Mouse (Mus musculus) thymus, postnatal 25 days (tissue): ENCODE measurements around the gene C1qtnf6.
A peak's percentile ranks its signal among the peaks of the same experiment; 100 is the strongest.

Source experiments
- DNase-seq: peaks from one replicate; pipeline ENCODE4 v3.0.0; 2022

The C1qtnf6 gene

DNA sequence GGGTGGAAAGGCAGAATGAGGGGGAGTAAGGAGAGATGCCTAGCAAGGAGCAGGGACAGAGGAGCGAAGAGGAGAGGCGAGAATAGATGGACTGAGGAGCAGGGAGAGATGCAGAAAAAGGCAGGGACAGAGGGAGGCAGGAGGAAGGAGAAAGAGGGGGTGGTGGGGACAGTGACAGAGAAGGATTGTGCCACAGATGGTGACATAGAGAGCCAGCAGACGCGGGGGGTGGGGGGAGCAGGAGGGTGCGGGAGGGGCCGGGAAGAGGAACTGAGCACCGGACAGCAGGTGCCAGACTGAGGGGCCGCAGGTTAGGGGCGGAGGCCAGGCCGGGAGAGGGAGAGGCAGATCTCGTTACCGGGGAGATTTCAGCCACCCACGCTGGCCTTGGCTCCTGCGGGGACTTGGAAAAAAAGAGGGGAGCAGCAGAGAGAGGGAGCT lies 13.4 kb upstream of the C1qtnf6 start, which contains the start of gene Sstr3:
Sstr3 (minus strand) TSS at position 125 of the 441 bp plus-strand sequence.
- DNase-seq = no peak

DNA sequence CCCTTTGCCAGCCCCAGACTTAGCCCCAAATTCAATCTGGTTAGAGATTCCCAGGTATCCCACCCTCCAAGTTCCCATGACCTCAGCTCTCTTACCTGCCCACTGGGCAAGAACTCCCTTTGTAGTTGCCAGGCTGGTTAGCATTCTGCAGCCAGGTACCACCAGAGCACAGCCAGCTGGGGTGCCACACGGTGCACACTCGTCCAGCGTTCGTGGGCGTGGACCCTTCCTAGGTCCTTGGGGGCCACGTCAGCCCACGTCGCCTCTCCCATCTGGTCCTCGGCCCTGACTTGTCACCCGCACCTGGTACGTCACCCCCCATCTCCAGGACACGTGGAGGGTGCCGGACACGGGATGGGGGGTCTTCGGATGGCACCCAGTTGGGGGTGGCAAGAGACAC lies 12.8 kb upstream of the C1qtnf6 start:
- no peak for DNase-seq

DNA sequence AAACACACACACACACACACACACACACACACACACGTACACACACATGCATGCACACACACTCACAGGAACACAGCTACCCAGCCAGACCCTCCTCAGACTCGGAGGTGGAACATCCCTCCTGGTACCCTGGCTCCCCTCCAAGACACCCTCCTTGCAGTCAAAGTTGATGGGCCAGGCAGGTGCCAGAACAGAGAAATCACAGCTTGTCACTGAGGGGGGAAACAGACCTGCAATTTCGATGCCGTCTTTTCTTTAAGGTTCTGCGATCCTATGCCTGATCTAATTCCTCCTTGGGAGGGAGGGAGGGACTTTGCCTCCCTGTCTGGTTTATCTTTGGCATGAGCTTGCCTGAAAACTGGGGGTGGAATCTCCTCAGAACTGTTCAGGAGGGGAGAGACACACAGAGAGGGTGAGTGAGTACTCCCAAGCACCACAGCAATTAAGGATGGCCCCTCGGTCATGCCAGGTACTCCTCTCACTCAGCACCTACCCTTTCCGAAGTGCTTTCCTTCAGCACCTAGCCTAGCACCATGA lies 11.6 kb upstream of the C1qtnf6 start:
- DNase-seq = no peak

DNA sequence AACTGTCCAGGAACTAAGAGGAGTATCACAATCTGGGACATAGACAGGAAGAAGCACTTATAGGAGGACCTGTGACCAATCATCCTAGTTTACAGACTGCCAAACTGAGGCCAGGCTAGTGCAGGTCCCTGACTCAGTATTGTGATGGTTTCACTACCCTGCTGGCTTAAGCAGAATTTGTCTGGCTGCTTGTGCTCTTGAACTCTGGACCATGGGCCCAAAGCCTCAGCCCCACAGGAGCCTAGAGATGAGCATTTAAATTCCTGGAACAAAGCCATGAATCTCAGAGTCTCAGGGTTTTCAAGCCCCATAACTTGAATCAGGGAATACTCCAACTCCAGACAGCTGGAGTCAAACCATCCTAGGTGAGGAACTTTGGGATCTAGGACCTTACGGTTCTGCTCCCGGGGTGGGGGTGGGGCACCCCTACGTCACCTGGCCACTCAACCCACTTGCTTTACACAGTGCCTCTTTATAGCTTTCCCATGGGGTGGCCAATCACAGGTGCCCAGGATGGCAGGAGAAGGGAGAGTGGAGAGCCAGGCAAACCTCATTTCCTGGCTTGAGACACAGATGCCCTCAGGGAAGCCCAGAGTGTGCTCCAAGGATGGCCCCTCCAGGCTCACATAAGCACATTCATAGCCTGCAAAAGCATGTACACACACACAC lies 11.0 kb upstream of the C1qtnf6 start:
- no peak for DNase-seq

DNA sequence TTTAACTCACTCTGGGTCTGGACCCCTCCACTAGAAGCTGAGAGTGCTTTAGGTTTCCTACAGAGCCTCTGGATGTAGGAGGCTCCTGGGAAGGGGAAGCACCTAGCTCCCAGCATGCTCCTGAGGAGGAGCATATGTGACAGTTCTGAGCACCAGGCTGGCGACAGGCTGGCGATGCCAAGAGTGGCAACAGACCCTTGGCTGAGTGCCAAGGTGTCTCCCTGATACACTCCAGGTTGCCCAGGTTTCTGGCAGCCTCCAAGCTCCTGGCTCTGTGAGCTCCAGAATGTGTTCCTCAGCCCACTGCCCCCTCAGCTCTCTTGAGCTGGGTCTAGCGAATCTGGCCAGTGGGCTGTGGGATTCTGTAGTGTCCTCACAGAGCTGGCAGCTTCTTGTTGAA lies 10.4 kb upstream of the C1qtnf6 start:
- no peak for DNase-seq

DNA sequence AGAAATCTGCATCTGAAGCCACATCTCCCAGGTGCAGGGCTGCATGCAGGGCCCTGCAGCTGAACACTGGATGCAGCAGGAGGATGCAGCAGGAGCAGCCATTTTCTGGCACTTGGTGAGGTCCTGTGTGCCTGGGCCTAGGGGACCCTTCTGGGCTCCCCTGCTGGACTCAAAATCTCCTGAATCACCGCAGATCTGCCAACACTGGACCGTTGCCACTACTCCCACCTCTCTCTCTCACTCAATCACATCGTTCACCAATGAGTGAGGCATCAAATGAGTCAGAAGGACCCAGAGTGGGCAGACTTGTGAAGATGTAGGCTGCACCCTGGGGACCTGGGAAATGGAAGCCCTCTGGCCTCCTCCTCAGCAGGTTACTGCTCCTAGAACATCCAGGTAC lies 9.8 kb upstream of the C1qtnf6 start:
- no peak for DNase-seq

DNA sequence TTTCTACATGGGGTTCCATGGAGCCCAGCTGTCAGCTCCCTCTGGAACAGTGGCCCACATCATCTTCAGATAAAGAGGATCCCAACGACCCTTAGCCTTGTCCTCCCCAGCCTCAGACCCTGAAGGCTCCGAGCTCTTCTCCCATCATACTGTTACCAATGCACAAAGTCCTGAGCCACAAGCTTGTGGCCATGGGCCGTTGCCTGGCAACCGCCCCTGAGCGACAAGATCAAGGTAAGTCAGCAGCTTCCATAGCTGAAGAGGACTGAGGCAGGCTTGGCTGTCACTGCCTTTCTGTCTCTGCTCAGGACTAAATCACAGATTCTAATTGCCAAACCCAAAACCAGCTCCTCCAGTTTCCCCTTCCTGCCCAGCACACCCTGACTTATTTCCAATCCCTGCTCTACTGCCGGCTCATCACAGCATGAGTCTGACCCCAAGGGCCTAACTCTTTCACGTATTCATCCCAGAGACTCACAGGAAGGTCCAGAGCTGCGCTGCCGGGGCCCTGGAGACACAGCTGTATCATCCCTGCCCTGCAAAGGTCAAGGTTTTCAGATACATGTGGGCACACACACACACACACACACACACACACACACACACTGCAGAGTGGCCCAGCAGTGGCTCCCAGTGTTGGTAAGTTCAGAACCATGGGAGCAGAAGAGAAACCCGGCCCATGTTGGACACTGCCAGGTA lies 4.7 kb upstream of the C1qtnf6 start:
- no peak for DNase-seq

DNA sequence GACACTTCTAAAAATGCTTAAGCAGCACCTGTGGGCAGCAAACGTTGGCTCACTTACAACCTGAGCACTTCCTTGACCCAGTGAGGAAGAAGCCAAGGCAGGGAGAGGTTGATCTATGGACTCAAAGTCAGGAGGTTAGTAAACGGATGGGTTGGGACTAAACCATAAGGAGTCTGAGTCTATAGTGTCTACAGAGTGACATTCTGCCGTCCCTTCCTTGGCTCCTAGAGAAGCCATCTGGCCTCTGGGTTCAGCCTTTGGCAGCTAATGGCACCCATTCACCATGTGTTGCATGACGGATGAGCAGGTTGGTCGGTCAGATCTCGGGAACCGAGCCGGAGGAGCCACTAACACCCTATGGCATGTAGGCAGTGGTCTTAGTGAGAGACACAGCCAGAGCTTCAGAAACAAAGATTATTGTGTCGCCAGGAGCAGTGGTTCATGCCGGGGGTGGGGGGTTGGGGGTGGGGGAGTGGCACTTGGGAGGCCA lies 2.2 kb upstream of the C1qtnf6 start:
- no peak for DNase-seq

DNA sequence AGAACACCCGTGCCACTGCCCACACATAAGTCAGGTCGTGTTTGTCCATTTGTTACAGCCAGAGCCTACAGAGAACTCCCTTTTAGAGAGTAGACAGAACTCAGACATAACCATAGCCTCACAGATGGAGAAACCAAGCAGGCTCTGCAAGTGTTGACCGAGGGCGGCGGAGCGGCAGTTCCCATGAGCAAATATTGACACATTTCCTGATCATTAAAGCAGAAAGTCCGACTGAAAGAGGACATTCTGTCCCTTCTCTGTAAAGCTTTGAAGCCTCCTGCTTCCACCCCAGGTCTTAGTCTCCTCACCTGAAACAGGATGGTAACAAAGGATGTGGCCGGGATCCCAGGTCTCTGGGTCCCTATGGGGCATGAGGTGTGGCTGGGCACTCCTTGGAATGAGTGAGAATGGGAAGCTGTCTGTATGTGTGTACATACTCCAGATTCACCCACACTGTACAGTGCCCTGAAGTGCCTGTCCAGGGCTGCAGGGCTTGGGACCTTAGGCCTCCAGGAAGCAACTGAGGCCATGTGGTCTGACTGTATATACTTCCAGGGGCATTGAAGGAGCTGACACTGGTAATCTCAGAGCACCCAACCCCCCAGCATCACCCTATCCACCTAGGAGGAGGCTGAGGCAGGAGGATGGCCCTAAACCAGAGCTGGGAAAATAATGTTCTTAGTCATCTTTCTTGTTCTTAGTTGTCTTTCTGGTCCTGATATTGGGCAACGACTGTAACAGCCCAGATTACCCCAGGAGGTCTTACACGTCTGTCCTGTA lies 1.5 kb upstream of the C1qtnf6 start:
- DNase-seq = no peak

DNA sequence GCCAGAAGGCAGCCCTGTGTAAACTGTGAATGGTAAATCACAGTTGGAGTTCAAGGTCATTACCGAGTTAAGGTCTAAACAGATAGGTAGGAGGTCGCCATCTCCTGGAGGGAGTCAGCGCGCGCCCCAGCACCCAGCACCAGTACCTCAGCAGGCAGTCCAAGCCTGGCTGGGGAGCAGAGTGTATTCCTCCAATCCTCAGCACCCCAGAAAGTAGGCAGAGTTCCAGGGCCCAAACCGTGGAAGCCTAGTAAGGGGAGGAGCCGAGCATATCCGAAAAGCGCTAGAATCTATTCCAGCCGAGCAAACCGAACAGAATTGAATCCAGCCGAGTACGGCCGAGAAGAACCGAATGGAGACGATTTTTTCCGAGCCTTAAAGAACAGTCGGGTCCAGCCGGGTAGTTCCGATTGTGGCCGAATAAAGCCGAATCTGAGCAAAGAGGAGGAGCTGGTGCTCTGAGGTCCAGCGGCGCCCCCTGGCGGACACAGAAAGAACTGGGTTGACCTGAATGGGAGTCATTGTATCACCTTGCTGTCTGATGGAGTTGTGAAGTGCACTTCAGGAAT lies 769 bp upstream of the C1qtnf6 start:
- DNase-seq = peak; percentile 96

DNA sequence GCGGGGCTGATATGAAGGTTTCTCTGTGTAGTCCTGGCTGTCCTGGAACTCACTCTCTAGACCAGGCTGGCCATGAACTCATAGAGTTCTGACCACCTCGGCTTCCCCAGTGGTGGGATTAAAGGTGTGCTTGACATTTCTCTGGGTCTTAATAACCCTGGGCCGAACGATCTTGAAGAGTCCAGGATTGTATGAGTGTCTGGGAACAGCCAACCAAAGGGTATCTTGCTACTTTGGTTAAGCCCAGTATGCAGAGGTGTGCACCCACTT lies 170 bp upstream of the C1qtnf6 start:
- DNase-seq = no peak

DNA sequence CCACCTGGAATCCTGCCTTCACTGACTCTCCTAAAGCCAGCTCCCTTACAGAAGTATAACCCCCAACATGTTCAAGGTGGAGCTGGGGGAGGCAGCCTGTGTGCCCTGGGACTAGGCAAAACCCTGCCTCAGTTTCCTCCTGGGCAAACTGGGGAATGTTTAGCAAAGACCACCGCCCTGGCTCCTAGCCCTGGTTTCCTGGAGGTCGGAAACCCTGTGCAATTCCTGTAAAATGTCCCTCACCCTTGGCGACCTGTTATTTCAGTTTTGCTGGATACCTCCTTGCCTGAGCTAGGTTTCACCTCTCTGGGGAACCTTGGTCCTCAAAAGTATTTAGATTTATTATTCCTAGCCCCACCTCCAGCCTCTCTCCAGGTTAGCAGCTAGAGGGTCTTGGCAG lies 1.1 kb downstream of the C1qtnf6 start:
- DNase-seq = no peak

DNA sequence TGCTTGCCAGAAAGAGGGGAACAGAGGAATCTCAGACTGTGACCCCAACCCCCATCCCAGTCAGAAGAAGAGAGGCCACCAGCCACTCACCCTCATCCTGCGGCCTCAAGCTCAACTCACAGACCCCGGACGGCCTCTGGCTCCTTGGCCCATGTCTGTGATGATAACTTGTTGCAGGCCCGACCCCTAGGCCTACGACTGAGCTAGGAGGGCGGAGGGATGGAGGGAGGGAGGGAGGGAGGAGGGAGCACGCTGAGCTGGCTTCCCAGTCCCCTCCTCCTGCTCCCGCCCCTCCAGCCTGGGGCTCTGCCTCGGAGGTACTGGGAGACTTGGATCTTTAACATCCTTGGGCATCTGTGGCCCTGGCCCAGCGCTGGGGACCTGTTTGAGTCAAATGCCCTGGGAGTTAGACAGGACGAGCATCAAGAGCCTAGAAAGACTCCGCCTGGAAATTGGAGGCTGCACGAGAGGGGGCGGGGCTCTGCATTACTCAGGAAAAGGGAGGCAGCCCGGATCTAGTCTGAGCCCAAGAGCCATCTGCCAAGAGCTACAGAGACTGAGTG lies 1.7 kb downstream of the C1qtnf6 start:
- DNase-seq = no peak

DNA sequence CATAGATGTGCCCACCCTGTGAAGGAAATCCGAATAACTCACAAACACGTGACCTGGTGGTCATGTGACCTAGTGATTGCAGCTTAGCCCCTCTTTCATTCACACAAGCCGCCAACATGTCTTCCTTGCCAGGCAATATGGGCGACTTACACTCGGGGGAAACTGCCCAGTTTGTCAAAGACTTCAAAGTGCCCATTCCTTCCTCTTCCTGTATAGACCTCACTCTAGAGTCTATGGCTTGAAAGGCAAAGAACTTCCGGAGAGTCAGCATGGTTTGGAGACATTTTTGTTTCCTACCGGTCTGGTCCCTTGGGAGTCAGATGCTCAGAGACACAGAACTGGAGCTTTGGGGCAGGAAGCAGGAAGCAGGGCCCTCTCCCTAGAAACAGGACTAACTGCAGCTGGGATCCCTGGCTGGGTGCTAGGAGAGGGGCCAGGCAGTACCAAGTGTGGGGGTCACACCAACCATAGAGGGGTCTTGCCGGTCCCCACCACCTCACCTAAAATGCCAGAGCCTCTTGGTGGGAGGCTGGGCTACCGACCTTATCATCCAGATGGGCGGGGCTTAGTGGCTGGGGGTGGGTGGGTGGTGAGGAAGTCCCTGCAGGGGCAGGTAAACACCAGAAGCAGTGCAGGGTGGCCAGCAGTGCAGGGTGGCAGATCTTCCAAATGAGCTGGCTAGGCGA lies 2.3 kb downstream of the C1qtnf6 start:
- DNase-seq = peak; percentile 26

DNA sequence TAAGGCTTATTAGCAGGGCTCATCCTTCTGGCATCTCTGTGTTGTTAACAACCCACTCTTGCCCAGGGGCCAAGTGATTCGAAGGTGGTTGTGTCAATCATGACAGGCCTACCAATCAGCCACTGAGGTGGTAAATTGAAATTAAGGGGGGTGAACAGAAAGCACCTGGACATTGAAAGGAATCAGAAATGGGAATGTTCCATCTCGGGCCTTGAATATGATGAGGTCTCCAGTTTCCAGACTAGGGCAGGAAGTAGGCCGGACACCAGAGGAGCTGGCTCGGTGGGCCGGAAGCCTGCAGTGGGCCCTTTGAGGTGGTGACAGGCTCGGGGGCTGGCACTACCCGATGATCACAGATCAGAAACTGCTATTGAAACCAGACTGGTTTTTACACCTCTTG lies 3.2 kb downstream of the C1qtnf6 start:
- peak; percentile 50 for DNase-seq

DNA sequence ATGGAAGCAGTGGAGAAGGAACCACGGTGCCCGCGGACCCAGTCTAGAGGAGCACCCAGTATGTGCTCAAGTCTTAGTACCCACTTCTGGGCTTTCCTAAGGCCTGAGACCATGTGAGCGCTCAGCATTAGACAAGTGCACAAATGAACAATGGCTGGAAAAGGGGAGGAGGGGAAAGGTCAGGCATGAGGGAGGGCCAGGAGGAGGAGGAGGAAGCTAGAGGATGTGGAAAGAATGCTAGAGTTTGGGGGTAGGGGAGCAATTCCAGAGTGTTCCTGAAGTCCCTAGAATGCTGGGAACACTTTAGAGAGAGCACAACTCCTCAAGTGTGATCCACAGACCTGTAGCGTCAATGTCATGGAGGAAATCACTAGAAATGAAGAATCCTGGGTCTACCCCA lies 7.1 kb downstream of the C1qtnf6 start:
- no peak for DNase-seq

DNA sequence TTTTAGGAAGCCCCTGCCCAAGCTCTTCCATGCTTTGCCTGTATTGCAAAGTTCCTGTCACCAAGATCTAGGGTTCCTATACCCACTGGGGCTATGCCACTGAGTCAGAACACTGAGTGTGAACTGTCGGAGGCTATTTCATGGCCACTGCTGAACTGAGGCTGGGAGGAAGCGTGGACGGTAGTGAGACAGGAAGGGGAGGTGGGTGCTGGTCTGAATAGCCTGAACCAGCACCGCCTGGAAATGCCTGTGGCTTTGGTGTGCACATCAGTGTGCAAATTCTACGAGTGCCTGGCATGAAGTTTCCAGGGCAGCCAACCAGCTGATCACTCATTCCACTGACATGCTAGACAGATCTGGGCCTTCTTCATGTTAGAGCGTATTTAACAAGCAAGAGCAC lies 9.3 kb downstream of the C1qtnf6 start:
- no peak for DNase-seq

DNA sequence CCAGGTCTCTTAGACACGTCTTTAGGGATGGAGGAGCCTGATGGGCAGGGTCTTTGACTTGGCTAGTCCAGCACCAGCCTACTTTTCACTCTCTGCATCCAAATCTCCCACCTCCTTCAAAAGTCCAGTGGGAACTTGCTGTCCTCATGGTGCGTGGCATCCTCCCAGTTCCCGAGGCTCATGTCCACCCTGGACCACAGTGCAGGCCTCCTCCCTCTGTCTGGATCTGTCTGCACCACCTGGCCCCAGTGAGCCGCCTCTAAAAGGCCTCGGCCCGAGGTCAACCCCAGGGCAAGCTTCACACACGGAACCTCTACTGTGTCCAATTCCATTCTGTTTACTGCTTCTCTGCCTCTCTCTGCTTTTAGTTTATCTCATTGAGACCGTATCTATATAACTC lies 9.9 kb downstream of the C1qtnf6 start:
- no peak for DNase-seq

DNA sequence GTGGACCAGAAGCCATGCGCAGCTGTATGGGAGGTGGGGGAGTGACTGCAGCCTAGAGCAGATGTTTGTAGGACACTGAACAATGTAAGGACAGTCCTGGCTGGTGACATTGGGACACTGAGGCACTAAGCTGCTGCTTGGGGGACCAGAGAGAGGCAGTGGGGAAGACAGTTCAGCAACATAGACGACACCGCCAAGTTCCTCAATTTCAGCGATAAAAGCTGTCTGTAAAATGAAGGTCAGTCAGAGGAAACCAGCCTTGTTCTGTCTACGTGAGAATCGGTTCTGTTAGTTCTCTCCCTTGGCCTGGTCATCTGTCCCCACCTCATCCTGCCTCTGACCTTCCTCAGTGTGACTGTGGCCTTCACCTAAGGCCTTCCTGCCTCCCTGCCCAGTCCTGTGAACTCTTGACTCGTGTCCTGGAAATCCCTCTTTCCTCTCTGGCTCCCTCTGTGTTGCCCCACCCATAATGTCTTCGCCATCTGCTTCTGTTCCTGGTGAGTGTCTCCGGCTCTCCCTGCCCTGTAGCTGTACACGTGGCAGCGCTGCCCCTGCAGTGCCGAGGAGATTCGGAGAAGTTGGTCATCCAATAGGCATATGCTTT lies 11.0 kb downstream of the C1qtnf6 start:
- DNase-seq = no peak

DNA sequence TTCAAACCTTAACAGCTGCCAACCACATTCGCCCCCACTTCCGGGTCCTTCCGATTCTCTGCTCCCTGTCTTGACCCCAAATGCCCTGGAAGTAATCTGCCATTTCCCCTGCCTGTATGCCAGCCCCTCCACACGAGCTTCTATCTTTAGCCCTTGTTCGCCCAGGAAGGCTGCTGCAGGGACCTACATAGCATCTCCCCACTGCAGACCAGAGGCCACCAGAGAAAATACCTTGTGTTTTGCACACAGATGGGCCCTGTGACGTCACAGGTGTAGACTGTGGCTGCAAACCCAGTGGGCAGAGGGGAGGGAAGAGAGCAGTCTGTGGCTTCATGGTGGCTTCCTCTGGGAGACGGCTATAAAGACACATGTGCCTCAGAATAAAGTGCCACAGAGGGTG lies 13.0 kb downstream of the C1qtnf6 start:
- DNase-seq = peak; percentile 65

DNA sequence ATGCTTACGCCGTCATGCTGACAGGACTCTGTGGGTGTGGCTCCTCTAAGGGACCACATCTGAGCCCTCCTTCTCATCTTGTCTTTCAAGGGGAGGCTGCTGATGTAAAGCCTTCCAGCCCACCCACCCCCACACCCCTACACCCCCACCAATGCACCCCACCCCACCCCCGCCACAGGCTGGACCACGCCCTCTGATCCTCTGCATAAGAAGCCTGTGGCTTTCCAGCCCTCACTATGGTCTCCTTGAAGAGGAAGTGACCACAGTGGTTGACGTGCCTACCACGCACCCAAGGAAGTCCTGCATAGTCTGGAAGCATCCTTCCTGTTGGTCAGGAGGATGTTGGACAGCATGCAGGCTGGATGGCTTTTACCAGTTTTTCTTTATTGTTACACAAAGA lies 15.5 kb downstream of the C1qtnf6 start:
- no peak for DNase-seq
